Mouse (Mus musculus): ENCODE results near the gene D130043K22Rik.

DNA sequence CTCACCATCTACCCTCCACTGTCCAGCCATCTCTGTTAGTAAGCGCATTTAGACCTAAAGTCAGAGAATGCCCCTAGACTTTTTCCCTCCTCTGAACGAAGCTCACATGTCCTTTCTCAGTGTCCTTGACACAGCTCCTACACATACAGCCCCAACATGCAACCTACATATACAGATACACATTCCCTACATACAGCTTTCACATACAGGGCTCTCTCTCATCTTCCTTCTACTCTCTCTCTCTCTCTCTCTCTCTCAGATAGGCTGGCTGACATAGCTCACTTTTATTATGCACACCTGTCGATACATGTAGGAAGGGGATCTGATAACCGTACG lies 91.8 kb downstream of the D130043K22Rik start:
- TF ChIP-seq POLR2A (IDR thresholded peaks at IDR 0.05; ENCODE audit: insufficient read depth, low read length): no peak
- no peak for TF ChIP-seq EP300 (IDR thresholded peaks at IDR 0.05; ENCODE audit: insufficient read depth, low read depth, low read length)
- no peak for TF ChIP-seq CTCF (IDR thresholded peaks at IDR 0.05; ENCODE audit: low read depth, low read length)

Data from ES-Bruce4 (cell line).